Mouse (Mus musculus): ENCODE results near the gene Galnt17. TPM values are rescaled to one million over a fixed set of nuclear protein-coding genes. Genes with fewer than 3 reads are reported as not detected.
A peak's percentile ranks its signal among the peaks of the same experiment; 100 is the strongest.

The Galnt17 gene
- polyA plus RNA-seq, 1 experiment from 2014 or later = 0.29 TPM

GRCm38 (mm10) chr5:131039611-131040313 is 268.5 kb downstream of the Galnt17 start:
- H3K9ac ChIP-seq (ENCODE audit: low read depth, low read length) = no peak overlapping the region
- no peak overlapping the region for H3K27ac ChIP-seq (ENCODE audit: low read depth, low read length)
- no peaks in the 10 kb centered on the region for H3K9me3 ChIP-seq (ENCODE audit: control insufficient read depth)
- no peaks in the 10 kb centered on the region for H3K4me1 ChIP-seq (replicated peaks; ENCODE audit: control insufficient read depth, insufficient read depth, low read length)
- peak; percentile 74 for ATAC-seq
- TF ChIP-seq CTCF (IDR thresholded peaks at IDR 0.05; ENCODE audit: low read depth) = no peak
- H3K27me3 ChIP-seq (replicated peaks; ENCODE audit: control insufficient read depth, insufficient read depth, low read length) = no peaks in the 10 kb centered on the region
- H3K4me2 ChIP-seq (replicated peaks; ENCODE audit: low read depth) = no peak overlapping the region
- WGBS = 56% methylated on average over 5 of the region's 5 CpGs
- H3K36me3 ChIP-seq (ENCODE audit: control insufficient read depth, insufficient read depth) = no peaks in the 10 kb centered on the region
- H3K4me3 ChIP-seq (ENCODE audit: low read depth, low read length) = no peak overlapping the region

DNA sequence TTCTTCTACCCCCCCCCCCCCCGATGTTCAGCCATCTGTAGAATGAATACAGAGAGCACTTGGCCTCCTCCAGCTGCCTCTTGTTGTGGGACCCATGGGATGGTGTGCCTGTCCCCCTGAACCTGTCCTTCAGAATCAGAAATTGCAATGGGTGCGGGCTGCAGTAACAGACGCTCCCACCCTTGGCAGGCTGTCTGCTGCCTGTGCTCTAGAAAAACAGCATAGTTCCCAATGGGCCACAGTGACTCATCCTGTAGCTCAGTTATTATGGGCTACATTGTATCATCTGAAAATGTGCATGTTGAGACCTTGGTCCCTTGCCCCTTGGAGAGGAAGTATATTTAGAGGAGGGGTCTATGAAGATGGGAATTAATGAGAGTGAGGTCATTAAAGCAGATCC is 283.8 kb downstream of the Galnt17 start:
- no peaks in the 10 kb centered on the region for H3K9me3 ChIP-seq (ENCODE audit: control insufficient read depth)
- no peaks in the 10 kb centered on the region for H3K27me3 ChIP-seq (replicated peaks; ENCODE audit: control insufficient read depth, insufficient read depth, low read length)
- H3K4me1 ChIP-seq (replicated peaks; ENCODE audit: control insufficient read depth, insufficient read depth, low read length) = no peaks in the 10 kb centered on the region
- H3K27ac ChIP-seq (ENCODE audit: low read depth, low read length) = no peak overlapping the region
- H3K9ac ChIP-seq (ENCODE audit: low read depth, low read length) = no peak overlapping the region
- no peak overlapping the region for H3K4me3 ChIP-seq (ENCODE audit: low read depth, low read length)
- H3K36me3 ChIP-seq (ENCODE audit: control insufficient read depth, insufficient read depth) = no peaks in the 10 kb centered on the region
- ATAC-seq = no peak
- TF ChIP-seq CTCF (IDR thresholded peaks at IDR 0.05; ENCODE audit: low read depth) = no peak
- no peak overlapping the region for H3K4me2 ChIP-seq (replicated peaks; ENCODE audit: low read depth)
- 86% methylated on average over 3 of the region's 3 CpGs for WGBS

DNA sequence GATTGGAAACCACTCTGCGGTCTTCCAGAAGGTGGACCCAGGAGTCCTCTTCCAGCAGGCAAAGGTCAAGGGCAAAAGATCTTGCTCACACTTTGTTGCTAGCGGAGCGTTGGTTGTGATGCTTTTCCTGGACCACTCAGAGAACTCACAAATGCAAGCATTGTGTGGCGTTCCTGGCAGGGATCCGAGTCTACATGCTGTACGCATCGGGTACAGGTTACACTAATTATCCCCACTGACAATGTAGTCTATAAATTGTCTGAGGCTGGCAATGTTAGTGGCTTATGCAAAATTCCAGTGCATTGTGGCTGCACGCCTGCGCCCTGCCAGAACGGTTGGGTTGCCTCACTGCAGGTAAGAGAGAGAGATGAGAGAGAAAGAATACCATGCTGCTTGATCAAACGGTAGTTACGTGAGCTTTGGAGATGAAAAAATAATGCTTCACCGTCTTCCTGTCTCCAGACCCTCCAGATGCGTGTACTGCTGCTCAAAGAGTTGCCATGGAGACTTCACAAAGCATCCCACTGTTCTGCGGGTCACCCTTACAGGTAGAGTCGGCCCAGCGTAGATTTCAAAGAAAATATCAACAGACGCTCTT is 285.8 kb downstream of the Galnt17 start:
- no peaks in the 10 kb centered on the region for H3K36me3 ChIP-seq (ENCODE audit: control insufficient read depth, insufficient read depth)
- no peak overlapping the region for H3K9ac ChIP-seq (ENCODE audit: low read depth, low read length)
- no peaks in the 10 kb centered on the region for H3K27me3 ChIP-seq (replicated peaks; ENCODE audit: control insufficient read depth, insufficient read depth, low read length)
- no peaks in the 10 kb centered on the region for H3K9me3 ChIP-seq (ENCODE audit: control insufficient read depth)
- H3K4me1 ChIP-seq (replicated peaks; ENCODE audit: control insufficient read depth, insufficient read depth, low read length) = no peaks in the 10 kb centered on the region
- no peak for TF ChIP-seq CTCF (IDR thresholded peaks at IDR 0.05; ENCODE audit: low read depth)
- H3K4me3 ChIP-seq (ENCODE audit: low read depth, low read length) = no peak overlapping the region
- ATAC-seq = no peak
- H3K4me2 ChIP-seq (replicated peaks; ENCODE audit: low read depth) = no peak overlapping the region
- no peak overlapping the region for H3K27ac ChIP-seq (ENCODE audit: low read depth, low read length)
- 86% methylated on average over 18 of the region's 18 CpGs for WGBS

- Histone ChIP-seq H3K4me2 (replicated peaks; ENCODE audit: low read depth) (no peak overlapping the region), H3K4me3 (ENCODE audit: low read depth, low read length) (no peak overlapping the region), H3K27me3 (replicated peaks; ENCODE audit: control insufficient read depth, insufficient read depth, low read length) (no peaks in the 10 kb centered on the region), H3K36me3 (ENCODE audit: control insufficient read depth, insufficient read depth) (no peaks in the 10 kb centered on the region), H3K4me1 (replicated peaks; ENCODE audit: control insufficient read depth, insufficient read depth, low read length) (no peaks in the 10 kb centered on the region), H3K9me3 (ENCODE audit: control insufficient read depth) (no peaks in the 10 kb centered on the region), H3K27ac (ENCODE audit: low read depth, low read length) (no peak overlapping the region), H3K9ac (ENCODE audit: low read depth, low read length) (no peak overlapping the region)
- TF ChIP-seq CTCF (IDR thresholded peaks at IDR 0.05; ENCODE audit: low read depth) = no peak
- no peak for ATAC-seq
- 92% methylated on average over 5 of the region's 5 CpGs for WGBS
Observed at GRCm38 (mm10) chr5:131020936-131021335, 287.4 kb downstream of the Galnt17 start.

- Histone ChIP-seq H3K4me3 (ENCODE audit: low read depth, low read length) (no peak overlapping the region), H3K27me3 (replicated peaks; ENCODE audit: control insufficient read depth, insufficient read depth, low read length) (no peaks in the 10 kb centered on the region), H3K4me2 (replicated peaks; ENCODE audit: low read depth) (no peak overlapping the region), H3K9me3 (ENCODE audit: control insufficient read depth) (no peaks in the 10 kb centered on the region), H3K36me3 (ENCODE audit: control insufficient read depth, insufficient read depth) (no peaks in the 10 kb centered on the region), H3K4me1 (replicated peaks; ENCODE audit: control insufficient read depth, insufficient read depth, low read length) (no peaks in the 10 kb centered on the region), H3K27ac (ENCODE audit: low read depth, low read length) (no peak overlapping the region), H3K9ac (ENCODE audit: low read depth, low read length) (no peak overlapping the region)
- 54% methylated on average over 9 of the region's 9 CpGs for WGBS
- ATAC-seq = no peak
- TF ChIP-seq CTCF (IDR thresholded peaks at IDR 0.05; ENCODE audit: low read depth) = no peak
Observed at GRCm38 (mm10) chr5:131019346-131019965, 288.8 kb downstream of the Galnt17 start.

- no peak for TF ChIP-seq CTCF (IDR thresholded peaks at IDR 0.05; ENCODE audit: low read depth)
- H3K27me3 ChIP-seq (replicated peaks; ENCODE audit: control insufficient read depth, insufficient read depth, low read length) = no peaks in the 10 kb centered on the region
- ATAC-seq = no peak
- no peak overlapping the region for H3K4me3 ChIP-seq (ENCODE audit: low read depth, low read length)
- H3K4me1 ChIP-seq (replicated peaks; ENCODE audit: control insufficient read depth, insufficient read depth, low read length) = no peaks in the 10 kb centered on the region
- no peak overlapping the region for H3K27ac ChIP-seq (ENCODE audit: low read depth, low read length)
- no peaks in the 10 kb centered on the region for H3K9me3 ChIP-seq (ENCODE audit: control insufficient read depth)
- H3K9ac ChIP-seq (ENCODE audit: low read depth, low read length) = no peak overlapping the region
- H3K4me2 ChIP-seq (replicated peaks; ENCODE audit: low read depth) = no peak overlapping the region
- H3K36me3 ChIP-seq (ENCODE audit: control insufficient read depth, insufficient read depth) = no peaks in the 10 kb centered on the region
- 89% methylated on average over 4 of the region's 4 CpGs for WGBS
Observed at GRCm38 (mm10) chr5:131016066-131016465, 292.2 kb downstream of the Galnt17 start.

All from intestine, postnatal 0 days (tissue).